Mouse (Mus musculus) testis, adult 2 months (tissue): ENCODE measurements at regions not wholly inside any gene's neighbourhood (a gene's known extent, or its start where the extent isn't known, plus 50 kb on each side); places are given as distances from the start of the nearest gene placed in this dataset.

Experiments
- H3K27ac ChIP-seq: fragments of 200-500 bp; 2 replicates; pipeline ENCODE4 v1.5.1; 2012; ENCODE audit warnings: low read depth, low read length; ENCODE audit not compliant: control insufficient read depth, insufficient read depth
- H3K27me3 ChIP-seq: fragments of 200-500 bp; 2 replicates; pipeline ENCODE4 v1.6.1; 2012; ENCODE audit warnings: mild to moderate bottlenecking, low read length, moderate library complexity; ENCODE audit not compliant: control insufficient read depth, insufficient read depth
- H3K36me3 ChIP-seq: fragments of 200-500 bp; 2 replicates; pipeline ENCODE4 v1.6.1; 2012; ENCODE audit warnings: mild to moderate bottlenecking, low read length; ENCODE audit not compliant: control insufficient read depth, insufficient read depth
- H3K4me1 ChIP-seq: fragments of 200-500 bp; 2 replicates; pipeline ENCODE4 v1.6.1; 2012; ENCODE audit warnings: low read length; ENCODE audit not compliant: control insufficient read depth, insufficient read depth
- H3K4me3 ChIP-seq: fragments of 200-500 bp; 2 replicates; pipeline ENCODE4 v1.5.1; 2012; ENCODE audit warnings: low read depth, mild to moderate bottlenecking, low read length, moderate library complexity, mixed read lengths; ENCODE audit not compliant: control insufficient read depth
- CTCF ChIP-seq: fragments of 200-500 bp; IDR thresholded peaks from 2 replicates; pipeline ENCODE4 v1.5.1; 2012; ENCODE audit warnings: low read depth, mild to moderate bottlenecking, inconsistent platforms, low read length, moderate library complexity; ENCODE audit not compliant: control insufficient read depth, insufficient read depth, insufficient replicate concordance
- POLR2A ChIP-seq: fragments of 200-500 bp; IDR thresholded peaks from 2 replicates; pipeline ENCODE4 v1.6.1; 2012; ENCODE audit warnings: low read depth, mild to moderate bottlenecking, inconsistent platforms, low read length, moderate library complexity; ENCODE audit not compliant: control insufficient read depth

DNA sequence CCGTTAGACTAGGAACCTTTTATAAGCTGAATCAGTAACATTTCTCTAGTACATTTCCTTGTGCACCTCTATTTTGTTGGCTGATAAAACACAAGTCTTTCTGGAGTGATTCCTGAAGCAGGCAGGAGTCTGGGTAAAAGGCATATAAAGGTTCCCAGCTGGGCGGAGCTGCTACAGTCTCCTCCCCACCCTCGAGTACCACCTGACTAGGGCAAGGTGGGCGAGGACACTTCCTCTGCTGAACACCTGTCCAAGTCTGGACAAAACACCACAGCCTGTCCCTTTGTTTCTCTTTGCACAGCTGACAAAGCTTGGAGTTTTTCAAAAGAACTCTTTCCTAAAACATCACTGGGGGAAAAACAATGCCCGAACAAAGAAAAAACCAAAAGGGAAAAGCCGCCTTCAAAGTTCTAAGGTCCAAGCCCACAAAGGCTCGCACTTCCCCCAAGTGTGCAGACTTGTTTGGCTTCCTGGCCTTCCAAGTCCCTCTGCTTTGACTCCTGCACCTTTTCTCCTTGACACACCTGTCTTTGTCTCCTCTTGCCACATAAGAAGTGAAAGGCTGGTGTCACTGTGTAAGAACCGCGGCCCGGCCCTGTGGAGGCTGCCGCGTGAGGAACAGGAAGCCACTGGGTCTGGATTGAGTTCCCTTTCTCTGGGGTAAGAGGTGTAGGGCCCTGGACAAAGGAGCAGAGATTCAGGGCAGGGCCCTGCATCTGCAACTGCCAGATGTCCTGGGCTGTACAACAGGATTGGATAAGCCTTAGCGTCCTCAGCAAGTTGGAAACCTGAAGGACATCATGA is 263.1 kb upstream of the Foxq1 start:
- Histone ChIP-seq H3K36me3 (no peaks in the 10 kb centered on the region), H3K4me1 (no peaks in the 10 kb centered on the region), H3K27me3 (no peaks in the 10 kb centered on the region), H3K27ac (no peak overlapping the region), H3K4me3 (peak overlapping the region; percentile 4)
- TF ChIP-seq CTCF (no peak), POLR2A (no peak)

DNA sequence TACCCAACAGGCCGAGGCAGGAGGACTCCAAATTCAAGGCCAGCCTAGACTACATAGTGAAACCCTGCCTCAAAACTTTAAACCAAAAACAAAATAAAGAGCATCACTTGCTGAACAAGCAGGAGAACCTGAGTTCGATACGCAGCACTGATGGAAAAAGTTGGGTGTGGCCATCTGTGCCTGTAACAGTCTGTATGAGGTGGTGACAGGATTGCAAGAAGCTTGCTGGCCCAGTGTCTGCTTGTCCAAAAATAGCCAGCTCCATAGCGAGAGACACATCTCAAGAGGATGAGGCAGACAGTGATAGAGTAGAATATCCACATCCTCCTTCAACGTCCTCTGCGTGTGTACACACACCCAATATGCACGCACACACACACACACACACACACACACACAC is 261.9 kb upstream of the Foxq1 start:
- TF ChIP-seq CTCF (no peak), POLR2A (no peak)
- no peaks in the 10 kb centered on the region for H3K4me1 ChIP-seq
- no peaks in the 10 kb centered on the region for H3K27me3 ChIP-seq
- no peaks in the 10 kb centered on the region for H3K36me3 ChIP-seq
- no peak overlapping the region for H3K4me3 ChIP-seq
- H3K27ac ChIP-seq = no peak overlapping the region

DNA sequence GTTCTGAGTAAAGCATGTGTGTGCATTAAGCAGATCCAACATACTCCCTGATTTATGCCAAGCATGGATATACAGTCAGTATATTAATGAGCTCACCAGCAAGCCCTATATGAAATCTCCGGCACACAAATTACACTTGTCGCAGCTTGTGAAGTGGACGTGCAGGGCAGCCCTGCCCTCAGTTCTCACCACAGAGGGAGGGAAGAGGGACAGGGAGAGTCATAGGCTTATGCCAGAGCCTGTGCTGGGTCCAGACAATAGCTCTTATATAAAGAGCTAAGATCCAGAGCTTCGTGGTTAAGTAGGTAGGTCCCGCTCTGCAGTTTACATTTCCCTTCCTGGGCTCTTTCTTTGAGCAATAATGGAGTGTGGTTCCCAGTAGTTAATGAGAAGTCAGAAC is 252.7 kb upstream of the Foxq1 start:
- Histone ChIP-seq H3K36me3 (no peaks in the 10 kb centered on the region), H3K27me3 (no peaks in the 10 kb centered on the region), H3K4me3 (no peak overlapping the region), H3K4me1 (no peaks in the 10 kb centered on the region), H3K27ac (no peak overlapping the region)
- TF ChIP-seq CTCF (no peak), POLR2A (no peak)

DNA sequence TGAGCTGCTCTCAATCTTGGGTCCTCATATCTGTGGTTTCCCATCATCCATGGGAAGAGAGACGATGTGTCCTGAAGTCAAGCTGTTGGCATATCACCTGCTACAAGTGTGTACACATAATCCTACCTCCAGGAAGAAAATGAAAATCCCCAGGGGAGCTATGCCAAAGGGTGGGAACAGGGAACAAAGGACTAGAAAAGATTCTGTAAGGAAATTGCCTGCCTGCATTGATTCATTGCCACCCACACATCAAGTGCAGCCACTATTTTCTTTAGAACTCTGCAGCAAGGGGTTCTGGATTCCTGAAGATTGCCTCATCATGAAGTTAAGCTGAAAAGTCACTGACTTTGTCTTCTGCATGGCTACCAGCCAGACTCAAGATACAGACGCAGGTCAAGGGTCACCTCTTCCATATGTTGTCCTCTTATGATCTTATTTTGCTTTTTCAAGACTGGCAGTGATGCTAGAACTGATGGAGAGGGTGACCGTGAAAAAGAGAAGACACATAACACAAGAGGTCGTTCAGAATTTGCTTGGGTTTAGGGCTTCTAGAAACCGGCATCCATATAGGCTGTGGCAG is 251.6 kb upstream of the Foxq1 start:
- no peaks in the 10 kb centered on the region for H3K27me3 ChIP-seq
- H3K4me3 ChIP-seq = no peak overlapping the region
- no peaks in the 10 kb centered on the region for H3K36me3 ChIP-seq
- TF ChIP-seq POLR2A (no peak), CTCF (no peak)
- no peaks in the 10 kb centered on the region for H3K4me1 ChIP-seq
- no peak overlapping the region for H3K27ac ChIP-seq

DNA sequence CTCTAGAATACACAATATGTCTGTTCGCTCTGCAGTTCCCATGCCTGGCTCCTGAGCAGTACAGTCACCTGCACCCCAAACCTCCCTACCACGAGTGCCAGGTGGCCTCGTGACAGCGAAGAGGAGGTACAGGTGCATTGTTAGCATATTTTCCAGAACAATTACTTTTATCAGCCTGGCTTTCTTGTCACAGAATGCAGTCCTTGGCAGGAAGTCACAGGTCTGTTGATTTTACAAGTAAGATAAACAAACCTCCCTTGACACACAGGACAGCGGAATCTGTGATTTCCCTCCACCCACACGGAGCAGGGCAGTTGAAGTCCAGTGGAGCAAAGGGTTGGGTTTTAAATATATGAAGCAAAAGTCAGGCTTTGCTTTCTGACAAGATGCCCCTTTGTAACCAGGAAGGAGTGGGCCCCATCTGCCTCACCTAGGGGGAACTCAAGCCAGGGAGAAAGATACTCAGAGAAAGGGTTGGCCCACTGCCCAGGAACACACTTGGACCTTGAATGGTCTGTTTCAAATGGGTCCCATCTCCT is 246.8 kb upstream of the Foxq1 start:
- H3K4me3 ChIP-seq = no peak overlapping the region
- H3K27me3 ChIP-seq = no peaks in the 10 kb centered on the region
- no peaks in the 10 kb centered on the region for H3K4me1 ChIP-seq
- H3K27ac ChIP-seq = no peak overlapping the region
- H3K36me3 ChIP-seq = no peaks in the 10 kb centered on the region
- TF ChIP-seq POLR2A (no peak), CTCF (no peak)

GRCm38 (mm10) chr13:31312772-31313171 is 243.2 kb upstream of the Foxq1 start:
- H3K36me3 ChIP-seq = no peaks in the 10 kb centered on the region
- no peak overlapping the region for H3K4me3 ChIP-seq
- no peak for TF ChIP-seq CTCF
- TF ChIP-seq POLR2A = no peak
- H3K27me3 ChIP-seq = no peaks in the 10 kb centered on the region
- H3K4me1 ChIP-seq = no peaks in the 10 kb centered on the region
- no peak overlapping the region for H3K27ac ChIP-seq

GRCm38 (mm10) chr13:31313821-31314220 is 242.1 kb upstream of the Foxq1 start:
- Histone ChIP-seq H3K27me3 (no peaks in the 10 kb centered on the region), H3K27ac (no peak overlapping the region)

More at GRCm38 (mm10) chr13:31313821-31314220, 242.1 kb upstream of the Foxq1 start:
- Histone ChIP-seq H3K36me3 (no peaks in the 10 kb centered on the region), H3K4me3 (no peak overlapping the region), H3K4me1 (no peaks in the 10 kb centered on the region)
- TF ChIP-seq POLR2A (no peak), CTCF (no peak)
